Mouse (Mus musculus) lung, embryonic 16.5 days (tissue): Measurements from ENCODE around the gene Agps. TPM values are rescaled to one million over a fixed set of nuclear protein-coding genes. Genes with fewer than 3 reads are reported as not detected.

Experiments
- polyA plus RNA-seq: library from polyadenylated mRNA; unstranded; fragments of >200 nt; fragmentation: Nextera tagmentation; extraction: Ambion mirVana; gene quantifications from 2 replicates; pipeline ENCODE4 v1.2.1, GENCODE M21; 2015

The Agps gene
- polyA plus RNA-seq, 1 experiment from 2014 or later, result 32.7 TPM

Other genes with a start within 250 kb of the Agps start
- gene Hnrnpa3, start 172.9 kb upstream of the Agps start, polyA plus RNA-seq, result 298 and 346 TPM in 2 replicates
- 134 and 137 TPM in 2 replicates for gene Nfe2l2, start 127.5 kb upstream of the Agps start, polyA plus RNA-seq
- 20.5 and 22.4 TPM in 2 replicates for gene Ttc30b, start 106.4 kb downstream of the Agps start, polyA plus RNA-seq
- 0.34 and 0.54 TPM in 2 replicates for gene Ttc30a2, start 146.0 kb downstream of the Agps start, polyA plus RNA-seq
- gene Ttc30a1, start 149.8 kb downstream of the Agps start, polyA plus RNA-seq, result 8.9 and 10.1 TPM in 2 replicates